Mouse (Mus musculus): ENCODE results near the gene Insr. TPM values are rescaled to one million over a fixed set of nuclear protein-coding genes. Genes with fewer than 3 reads are reported as not detected.

The Insr gene
- total and polyA plus RNA-seq, 3 experiments = 2.1 to 4.6 (median 3.0) TPM

DNA sequence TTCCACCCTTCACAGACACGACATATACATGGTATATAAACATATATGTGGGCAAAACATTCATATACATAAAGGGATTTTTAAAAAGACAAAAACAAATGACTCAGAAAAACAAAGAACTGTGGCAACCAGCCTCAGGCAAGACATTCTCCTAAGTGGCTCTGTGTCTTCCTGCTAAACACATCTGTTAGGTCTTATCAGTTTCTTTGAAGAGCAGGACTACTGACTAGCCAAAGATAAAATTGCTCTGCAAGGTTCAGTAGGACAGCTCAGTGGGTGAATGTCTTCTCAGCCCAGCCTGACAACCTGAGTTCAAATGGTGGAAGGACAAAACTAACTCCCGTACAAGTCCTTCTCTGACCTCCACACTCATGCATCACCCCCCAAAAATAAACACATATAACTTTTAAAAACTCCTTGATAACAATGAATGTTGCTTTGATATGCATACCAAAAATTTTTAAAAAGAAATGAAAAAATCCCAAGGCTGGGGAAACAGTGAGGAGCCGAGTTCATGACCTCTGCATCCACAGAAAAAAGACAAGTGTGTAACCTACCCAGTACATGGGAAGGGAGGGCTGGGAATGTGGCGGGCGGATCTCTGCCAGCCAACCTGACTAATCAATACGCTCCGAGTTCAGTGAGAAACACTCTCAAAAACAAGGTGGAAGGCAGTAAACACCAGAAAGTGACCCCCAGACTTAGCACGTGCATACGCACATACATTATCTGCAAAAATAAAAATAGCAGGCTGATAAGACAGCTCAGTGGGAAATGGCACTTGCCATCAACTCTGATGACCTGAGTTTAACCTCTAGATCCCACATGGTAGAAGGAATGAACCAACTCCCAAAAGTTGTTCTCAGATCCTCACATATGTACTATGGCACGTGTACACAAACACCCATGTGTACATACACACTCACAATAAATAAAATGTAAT is 49.0 kb downstream of the Insr start:
- Histone ChIP-seq H3K9me3 (replicated peaks; ENCODE audit: low read length) (no peaks in the 10 kb centered on the region), H3K36me3 (replicated peaks in 1 of 2; ENCODE audit: control insufficient read depth in 1 of 2, insufficient read depth in 1 of 2, low read length in 1 of 2) (peaks cover 0 to 14% of the 10 kb centered on the region in 2 experiments), H3K9ac (ENCODE audit: insufficient read depth, low read depth) (no peak overlapping the region), H3K27ac (ENCODE audit: insufficient read depth, low read depth) (no peak overlapping the region), H3K27me3 (replicated peaks) (no peaks in the 10 kb centered on the region), H3K4me3 (replicated peaks in 1 of 3; ENCODE audit: low read depth in 2 of 3, low read length in 2 of 3, poor library complexity in 1 of 3) (no peak overlapping the region), H3K79me2 (replicated peaks; ENCODE audit: control insufficient read depth, extremely low read depth, insufficient read depth, poor library complexity, severe bottlenecking) (no peaks in the 10 kb centered on the region), H3K4me2 (ENCODE audit: insufficient read depth, low read depth, poor library complexity, severe bottlenecking) (no peak overlapping the region), H3K4me1 (ENCODE audit: control insufficient read depth in 1 of 2, insufficient read depth in 2 of 2) (peaks cover 0 to 12% of the 10 kb centered on the region in 2 experiments; a peak in 2 of 4 replicates)
- dilution Hi-C loops (cut with MboI; ENCODE audit: extremely low pct_ligation_motif_present, extremely low pct_unique_long_range_greater_than_20kb, low sequenced_read_pairs) = no loop called here
- in situ Hi-C loops (cut with MboI; ENCODE audit: low pct_ligation_motif_present, low pct_unique_long_range_greater_than_20kb, low sequenced_read_pairs) = no loop called here
- TF ChIP-seq SMC3 (IDR thresholded peaks at IDR 0.05; ENCODE audit: low read depth, low read length) (no peak), ZMIZ1 (IDR thresholded peaks at IDR 0.05; ENCODE audit: low read depth, low read length) (no peak), NRF1 (IDR thresholded peaks at IDR 0.05; ENCODE audit: low read depth, low read length) (no peak)
- no peak for DNase-seq (ENCODE audit: extremely low read depth)

DNA sequence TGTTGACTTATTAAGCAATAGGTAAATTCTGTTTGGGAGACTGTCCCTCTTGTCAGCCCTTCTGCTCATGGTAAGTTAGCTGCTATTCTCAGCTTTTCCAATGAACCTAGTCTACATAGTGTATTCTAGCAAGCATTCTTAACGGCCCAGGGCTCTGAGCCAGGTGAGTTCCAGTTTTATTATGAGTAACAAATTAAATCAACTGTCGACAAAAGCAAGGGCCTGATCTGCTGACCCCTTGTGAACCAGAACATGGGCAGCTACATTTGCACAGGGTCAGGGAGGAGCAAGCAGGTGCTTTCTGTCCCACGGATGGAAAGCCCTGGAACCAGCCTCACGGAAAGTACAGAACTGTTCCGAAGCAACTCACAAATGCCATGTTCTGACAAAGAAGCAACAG is 52.0 kb downstream of the Insr start:
- Histone ChIP-seq H3K9me3 (replicated peaks; ENCODE audit: low read length) (no peaks in the 10 kb centered on the region), H3K36me3 (replicated peaks in 1 of 2; ENCODE audit: control insufficient read depth in 1 of 2, insufficient read depth in 1 of 2, low read length in 1 of 2) (peaks cover 0 to 6% of the 10 kb centered on the region in 2 experiments), H3K4me3 (replicated peaks in 1 of 3; ENCODE audit: low read depth in 2 of 3, low read length in 2 of 3, poor library complexity in 1 of 3) (no peak overlapping the region), H3K79me2 (replicated peaks; ENCODE audit: control insufficient read depth, extremely low read depth, insufficient read depth, poor library complexity, severe bottlenecking) (no peaks in the 10 kb centered on the region), H3K9ac (ENCODE audit: insufficient read depth, low read depth) (no peak overlapping the region), H3K4me2 (ENCODE audit: insufficient read depth, low read depth, poor library complexity, severe bottlenecking) (no peak overlapping the region), H3K27me3 (replicated peaks) (no peaks in the 10 kb centered on the region), H3K27ac (ENCODE audit: insufficient read depth, low read depth) (no peak overlapping the region), H3K4me1 (ENCODE audit: control insufficient read depth in 1 of 2, insufficient read depth in 2 of 2) (peaks cover 0 to 12% of the 10 kb centered on the region in 2 experiments; a peak in 2 of 4 replicates)
- TF ChIP-seq MEF2A (IDR thresholded peaks at IDR 0.05; ENCODE audit: borderline replicate concordance, low read depth, low read length) (no peak), ETS1 (conservative IDR thresholded peaks at IDR 0.05; ENCODE audit: low read depth, low read length) (no peak)
- no peak for DNase-seq (ENCODE audit: extremely low read depth)
- dilution Hi-C loops (cut with MboI; ENCODE audit: extremely low pct_ligation_motif_present, extremely low pct_unique_long_range_greater_than_20kb, low sequenced_read_pairs) (no loop called here), in situ Hi-C loops (cut with MboI; ENCODE audit: low pct_ligation_motif_present, low pct_unique_long_range_greater_than_20kb, low sequenced_read_pairs) (no loop called here)

- Histone ChIP-seq H3K27me3 (replicated peaks) (no peaks in the 10 kb centered on the region), H3K36me3 (replicated peaks in 1 of 2; ENCODE audit: control insufficient read depth in 1 of 2, insufficient read depth in 1 of 2, low read length in 1 of 2) (peaks cover 0 to 1% of the 10 kb centered on the region in 2 experiments), H3K9me3 (replicated peaks; ENCODE audit: low read length) (no peaks in the 10 kb centered on the region), H3K9ac (ENCODE audit: insufficient read depth, low read depth) (no peak overlapping the region), H3K27ac (ENCODE audit: insufficient read depth, low read depth) (no peak overlapping the region), H3K4me3 (replicated peaks in 1 of 3; ENCODE audit: low read depth in 2 of 3, low read length in 2 of 3, poor library complexity in 1 of 3) (no peak overlapping the region), H3K4me1 (ENCODE audit: control insufficient read depth in 1 of 2, insufficient read depth in 2 of 2) (peaks cover 0 to 16% of the 10 kb centered on the region in 2 experiments; a peak in 2 of 4 replicates), H3K4me2 (ENCODE audit: insufficient read depth, low read depth, poor library complexity, severe bottlenecking) (no peak overlapping the region), H3K79me2 (replicated peaks; ENCODE audit: control insufficient read depth, extremely low read depth, insufficient read depth, poor library complexity, severe bottlenecking) (no peaks in the 10 kb centered on the region)
- DNase-seq (ENCODE audit: extremely low read depth) = no peak
- TF ChIP-seq UBTF (IDR thresholded peaks at IDR 0.05; ENCODE audit: low read depth, low read length) (no peak), MEF2A (IDR thresholded peaks at IDR 0.05; ENCODE audit: borderline replicate concordance, low read depth, low read length) (no peak), KAT2A (IDR thresholded peaks at IDR 0.05; ENCODE audit: insufficient replicate concordance, low read length) (no peak), E2F4 (IDR thresholded peaks at IDR 0.05; ENCODE audit: insufficient replicate concordance, low read depth, low read length) (no peak), CHD2 (IDR thresholded peaks at IDR 0.05; ENCODE audit: low read length) (no peak), GABPA (IDR thresholded peaks at IDR 0.05; ENCODE audit: insufficient replicate concordance, low read depth, low read length) (no peak), SIN3A (IDR thresholded peaks at IDR 0.05; ENCODE audit: low read length) (no peak), EP300 (IDR thresholded peaks at IDR 0.05; ENCODE audit: low read length) (no peak), MYC (IDR thresholded peaks at IDR 0.05; ENCODE audit: low read depth, low read length) (no peak), ZKSCAN1 (IDR thresholded peaks at IDR 0.05; ENCODE audit: borderline replicate concordance, low read depth, low read length) (no peak), ZMIZ1 (IDR thresholded peaks at IDR 0.05; ENCODE audit: low read depth, low read length) (no peak)
- dilution Hi-C loops (cut with MboI; ENCODE audit: extremely low pct_ligation_motif_present, extremely low pct_unique_long_range_greater_than_20kb, low sequenced_read_pairs) = no loop called here
- in situ Hi-C loops (cut with MboI; ENCODE audit: low pct_ligation_motif_present, low pct_unique_long_range_greater_than_20kb, low sequenced_read_pairs) = no loop called here
Observed at GRCm38 (mm10) chr8:3225731-3226130, 53.7 kb downstream of the Insr start.

Data from CH12.LX (cell line).